Mouse (Mus musculus) ES-E14 (cell line): ENCODE measurements around the gene Pnpla5.

Experiments used
- CHD2 ChIP-seq: IDR thresholded peaks from 2 replicates; pipeline ENCODE4 v1.6.1; 2014; ENCODE audit warnings: mild to moderate bottlenecking, low read depth, low read length, inconsistent platforms
- HCFC1 ChIP-seq: IDR thresholded peaks from 2 replicates; pipeline ENCODE4 v1.6.1; 2012; ENCODE audit warnings: low read length, inconsistent platforms, borderline replicate concordance; ENCODE audit not compliant: insufficient read depth
- MAFK ChIP-seq: IDR thresholded peaks from 2 replicates; pipeline ENCODE4 v1.6.1; 2014; ENCODE audit warnings: mild to moderate bottlenecking, low read depth, low read length, inconsistent platforms; ENCODE audit not compliant: insufficient read depth
- ZC3H11A ChIP-seq: IDR thresholded peaks from 2 replicates; pipeline ENCODE4 v1.6.1; 2012; ENCODE audit warnings: low read depth, mild to moderate bottlenecking, inconsistent platforms, low read length, borderline replicate concordance

- TF ChIP-seq CHD2 (no peak), HCFC1 (no peak), MAFK (no peak), ZC3H11A (no peak)
These were observed 3.5 kb upstream of the Pnpla5 start for GRCm38 (mm10) chr15:84126447-84126846.
